Mouse (Mus musculus): Measurements from ENCODE around the gene Med18. TPM values are rescaled to one million over a fixed set of nuclear protein-coding genes. Genes with fewer than 3 reads are reported as not detected.

The Med18 gene
- polyA plus RNA-seq, 1 experiment from 2014 or later: 13.6 TPM

- no peak overlapping the region for H3K27ac ChIP-seq (replicated peaks)
- no peak overlapping the region for H3K4me3 ChIP-seq (ENCODE audit: low read depth, low read length)
- 49% methylated on average over 8 of the region's 8 CpGs for WGBS
- H3K36me3 ChIP-seq (ENCODE audit: control insufficient read depth, insufficient read depth, low read length): no peaks in the 10 kb centered on the region
- H3K4me2 ChIP-seq (replicated peaks; ENCODE audit: low read depth): no peak overlapping the region
- ATAC-seq (ENCODE audit: low FRiP score, low TSS enrichment) (peak; percentile 45; the same call in 1 of the 2 replicates), DNase-seq (ENCODE audit: low spot score) (no peak)
- no peaks in the 10 kb centered on the region for H3K4me1 ChIP-seq (replicated peaks; ENCODE audit: control insufficient read depth, insufficient read depth)
- no peaks in the 10 kb centered on the region for H3K9me3 ChIP-seq (ENCODE audit: control insufficient read depth, low read length)
- no peak overlapping the region for H3K9ac ChIP-seq (ENCODE audit: low read length)
- no peak for TF ChIP-seq EP300 (optimal IDR thresholded peaks at IDR 0.05)
- TF ChIP-seq CTCF (IDR thresholded peaks at IDR 0.05; ENCODE audit: low read depth): peak; percentile 85
- no peaks in the 10 kb centered on the region for H3K27me3 ChIP-seq (ENCODE audit: control insufficient read depth, insufficient read depth, low read length)
Observed at GRCm38 (mm10) chr4:132411322-132412094, 52.2 kb downstream of the Med18 start.

- ATAC-seq (ENCODE audit: low FRiP score, low TSS enrichment) (no peak), DNase-seq (ENCODE audit: low spot score) (no peak)
- TF ChIP-seq CTCF (IDR thresholded peaks at IDR 0.05; ENCODE audit: low read depth) (no peak), EP300 (optimal IDR thresholded peaks at IDR 0.05) (no peak)
- Histone ChIP-seq H3K9me3 (ENCODE audit: control insufficient read depth, low read length) (no peaks in the 10 kb centered on the region), H3K27ac (replicated peaks) (no peak overlapping the region), H3K27me3 (ENCODE audit: control insufficient read depth, insufficient read depth, low read length) (no peaks in the 10 kb centered on the region), H3K4me3 (ENCODE audit: low read depth, low read length) (no peak overlapping the region), H3K4me2 (replicated peaks; ENCODE audit: low read depth) (no peak overlapping the region), H3K4me1 (replicated peaks; ENCODE audit: control insufficient read depth, insufficient read depth) (no peaks in the 10 kb centered on the region), H3K36me3 (ENCODE audit: control insufficient read depth, insufficient read depth, low read length) (no peaks in the 10 kb centered on the region), H3K9ac (ENCODE audit: low read length) (no peak overlapping the region)
- WGBS: 74% methylated on average over 4 of the region's 4 CpGs
Observed at GRCm38 (mm10) chr4:132409587-132410229, 54.0 kb downstream of the Med18 start.

Other genes with a start within 250 kb of the Med18 start
- 11.2 and 11.4 TPM in 2 replicates for gene Gmeb1, start 202.3 kb downstream of the Med18 start, polyA plus RNA-seq (2015; fragmentation: Nextera tagmentation; extraction: Ambion mirVana)
- gene Taf12, start 189.5 kb downstream of the Med18 start, polyA plus RNA-seq (2015; fragmentation: Nextera tagmentation; extraction: Ambion mirVana): 23.9 and 24.0 TPM in 2 replicates
- 2.3 and 2.6 TPM in 2 replicates for gene Rab42, start 160.5 kb downstream of the Med18 start, polyA plus RNA-seq (2015; fragmentation: Nextera tagmentation; extraction: Ambion mirVana)
- 45.5 and 45.7 TPM in 2 replicates for gene Trnau1ap, start 134.4 kb downstream of the Med18 start, polyA plus RNA-seq (2015; fragmentation: Nextera tagmentation; extraction: Ambion mirVana)
- 23.4 and 25.2 TPM in 2 replicates for gene Rcc1, start 110.3 kb downstream of the Med18 start, polyA plus RNA-seq (2015; fragmentation: Nextera tagmentation; extraction: Ambion mirVana)
- gene Phactr4, start 41.4 kb downstream of the Med18 start, polyA plus RNA-seq (2015; fragmentation: Nextera tagmentation; extraction: Ambion mirVana): 17.6 and 20.6 TPM in 2 replicates
- 7.6 and 8.2 TPM in 2 replicates for gene Sesn2, start 46.6 kb upstream of the Med18 start, polyA plus RNA-seq (2015; fragmentation: Nextera tagmentation; extraction: Ambion mirVana)
- gene Atpif1, start 69.7 kb upstream of the Med18 start, polyA plus RNA-seq (2015; fragmentation: Nextera tagmentation; extraction: Ambion mirVana): 1,179 and 1,213 TPM in 2 replicates
- gene Dnajc8, start 71.6 kb upstream of the Med18 start, polyA plus RNA-seq (2015; fragmentation: Nextera tagmentation; extraction: Ambion mirVana): 103 and 116 TPM in 2 replicates
- 0.88 and 0.90 TPM in 2 replicates for gene Ptafr, start 100.1 kb upstream of the Med18 start, polyA plus RNA-seq (2015; fragmentation: Nextera tagmentation; extraction: Ambion mirVana)
- gene Eya3, start 175.1 kb upstream of the Med18 start, polyA plus RNA-seq (2015; fragmentation: Nextera tagmentation; extraction: Ambion mirVana): 9.9 and 10.4 TPM in 2 replicates

Measured in stomach, postnatal 0 days (tissue).